In genomic region chr1:175195806-175196205, GRCm38 (mm10) we compare ENCODE assay signal across 21 mouse cellular contexts.
A peak's percentile ranks its signal among the peaks of the same experiment; 100 is the strongest.
DNase-seq lines count a peak whose midpoint lies in the region; ATAC-seq lines count a peak whose summit lies in the region.
"Had no signal": no experiment of that assay in that cellular context is flagged by ENCODE, and none has a peak within 500 bp of the region (broad histone marks: within the 10 kb centered on the region; RNA-seq: fewer than 3 reads in every experiment).

No protein-coding gene starts in this region.

- no peak overlapping the region for H3K27ac ChIP-seq in midbrain, embryonic 14.5 days (replicated peaks; ENCODE audit: low read depth, low read length)
- H3K27ac ChIP-seq: embryonic facial prominence, embryonic 15.5 days; forebrain, embryonic 10.5 days; heart, adult 2 months; heart, embryonic 15.5 days; hindbrain, embryonic 15.5 days had no signal

- no peaks in the 10 kb centered on the region for H3K36me3 ChIP-seq in midbrain, embryonic 14.5 days (ENCODE audit: control insufficient read depth, insufficient read depth, low read length)
- H3K36me3 ChIP-seq: embryonic facial prominence, embryonic 15.5 days; forebrain, embryonic 10.5 days; heart, embryonic 15.5 days; hindbrain, embryonic 15.5 days had no signal

- no peak overlapping the region for H3K4me3 ChIP-seq in midbrain, embryonic 14.5 days (replicated peaks; ENCODE audit: low read depth, low read length)
- H3K4me3 ChIP-seq: embryonic facial prominence, embryonic 15.5 days; erythroblast, embryonic 14.5 days; forebrain, embryonic 10.5 days; heart, adult 2 months; heart, embryonic 15.5 days; hindbrain, embryonic 15.5 days had no signal

- H3K4me1 ChIP-seq in midbrain, embryonic 14.5 days (ENCODE audit: control insufficient read depth, insufficient read depth, low read length) = no peaks in the 10 kb centered on the region
- H3K4me1 ChIP-seq: embryonic facial prominence, embryonic 15.5 days; forebrain, embryonic 10.5 days; heart, embryonic 15.5 days; hindbrain, embryonic 15.5 days had no signal

- H3K27me3 ChIP-seq in midbrain, embryonic 14.5 days (ENCODE audit: control insufficient read depth, insufficient read depth, low read length) = no peaks in the 10 kb centered on the region
- H3K27me3 ChIP-seq: embryonic facial prominence, embryonic 15.5 days; heart, embryonic 15.5 days; hindbrain, embryonic 15.5 days had no signal

- H3K4me2 ChIP-seq in midbrain, embryonic 14.5 days (ENCODE audit: low read length) = no peak overlapping the region
- H3K4me2 ChIP-seq: embryonic facial prominence, embryonic 15.5 days; heart, embryonic 11.5 days; heart, embryonic 15.5 days; hindbrain, embryonic 15.5 days had no signal

- DNase-seq in cerebellum, adult 11-12 months = peak; percentile 51
- peak; percentile 37 for DNase-seq in cerebellum, adult 8-10 months
- DNase-seq in cerebellum, postnatal 14 days = peak; percentile 9 to 66
- DNase-seq in retina, postnatal 1 day = no peak
- no peak for DNase-seq in midbrain, embryonic 14.5 days
- DNase-seq in thymus, postnatal 14 days = no peak
- DNase-seq: adrenal gland, adult 2 months; adrenal gland, postnatal 25 days; embryo, embryonic 11 days; gastrocnemius, postnatal 10 days; heart, adult 2 months; heart, postnatal 14 days; kidney, adult 2 months had no signal

- no peak overlapping the region for H3K9ac ChIP-seq in midbrain, embryonic 14.5 days (replicated peaks; ENCODE audit: low read length)
- H3K9ac ChIP-seq: embryonic facial prominence, embryonic 15.5 days; heart, embryonic 15.5 days; hindbrain, embryonic 15.5 days had no signal

- no peak for ATAC-seq in midbrain, embryonic 14.5 days (ENCODE audit: low FRiP score, low TSS enrichment)
- ATAC-seq: forebrain, embryonic 14.5 days; intestine, embryonic 16.5 days had no signal

- no peaks in the 10 kb centered on the region for H3K9me3 ChIP-seq in midbrain, embryonic 14.5 days (ENCODE audit: control insufficient read depth, low read length)
- H3K9me3 ChIP-seq: embryonic facial prominence, embryonic 15.5 days; forebrain, embryonic 10.5 days; heart, embryonic 15.5 days had no signal

- 92% methylated on average over 4 of the region's 4 CpGs for WGBS in midbrain, embryonic 14.5 days

Comparison
In these comparisons a context has a peak if more than half of its experiments do, and no peak if none do; other contexts are left out.
1. DNase-seq: peak in cerebellum, adult 11-12 months (single experiment), cerebellum, adult 8-10 months (single experiment) and cerebellum, postnatal 14 days (2 of 2); none in retina, postnatal 1 day (single experiment), midbrain, embryonic 14.5 days (single experiment) and thymus, postnatal 14 days (single experiment).